Mouse (Mus musculus): ENCODE measurements around the gene Iqschfp. TPM values are rescaled to one million over a fixed set of nuclear protein-coding genes. Genes with fewer than 3 reads are reported as not detected.

The Iqschfp gene
- polyA plus RNA-seq, 1 experiment: not detected

DNA sequence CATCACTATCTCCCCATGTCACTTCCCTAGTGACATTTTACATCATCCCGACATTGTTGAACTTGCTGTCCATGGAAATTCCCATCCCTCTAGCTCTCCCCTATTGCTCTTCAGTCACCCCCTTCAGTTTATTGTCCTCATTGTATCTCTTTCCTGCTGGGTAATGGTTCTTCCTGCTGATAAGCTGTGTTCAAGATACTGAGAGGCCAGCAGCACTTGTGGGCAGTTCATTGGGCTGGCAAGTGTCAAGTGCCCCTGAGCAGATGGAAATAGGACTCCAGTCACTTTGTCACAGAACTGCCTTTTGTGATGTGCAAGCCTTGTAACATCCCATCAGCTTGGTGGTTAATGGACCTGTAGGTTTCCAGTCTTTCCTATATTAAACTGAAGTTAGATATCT lies 413.6 kb downstream of the Iqschfp start:
- H3K27ac ChIP-seq (ENCODE audit: control insufficient read depth, insufficient read depth, low read depth, low read length, poor library complexity): no peak overlapping the region
- 15% methylated on average over 1 of the region's 1 CpGs for WGBS
- no peak overlapping the region for H3K4me3 ChIP-seq (replicated peaks; ENCODE audit: control insufficient read depth, low read depth, low read length)
- H3K4me1 ChIP-seq (ENCODE audit: control insufficient read depth, insufficient read depth, low read length): no peaks in the 10 kb centered on the region
- TF ChIP-seq CTCF (IDR thresholded peaks at IDR 0.05; ENCODE audit: control insufficient read depth, insufficient read depth, low read length) (no peak), POLR2A (IDR thresholded peaks at IDR 0.05; ENCODE audit: borderline replicate concordance, control insufficient read depth, low read depth, low read length) (no peak)

DNA sequence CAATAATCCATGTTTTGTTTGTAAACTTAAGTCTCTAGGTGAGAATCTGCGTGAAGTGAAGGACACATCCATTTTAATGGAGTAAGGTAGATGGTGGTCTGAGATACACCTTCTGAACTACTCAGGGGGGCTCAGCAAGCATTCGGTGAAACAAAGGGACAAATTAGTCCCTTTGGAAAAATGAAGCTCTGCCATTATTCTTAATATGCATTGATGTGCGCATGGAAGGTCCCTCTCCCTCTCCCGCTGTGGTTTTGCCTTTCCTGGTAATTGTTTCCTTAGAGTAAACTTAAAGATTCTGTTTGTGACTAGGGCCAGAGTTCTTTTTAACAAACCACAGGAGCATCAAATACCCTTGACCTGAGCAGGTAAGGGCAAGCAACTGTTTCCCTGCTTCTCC lies 414.7 kb downstream of the Iqschfp start:
- Histone ChIP-seq H3K4me1 (ENCODE audit: control insufficient read depth, insufficient read depth, low read length) (no peaks in the 10 kb centered on the region), H3K4me3 (replicated peaks; ENCODE audit: control insufficient read depth, low read depth, low read length) (no peak overlapping the region), H3K27ac (ENCODE audit: control insufficient read depth, insufficient read depth, low read depth, low read length, poor library complexity) (no peak overlapping the region)
- 54% methylated on average over 4 of the region's 4 CpGs for WGBS
- TF ChIP-seq POLR2A (IDR thresholded peaks at IDR 0.05; ENCODE audit: borderline replicate concordance, control insufficient read depth, low read depth, low read length): no peak
- no peak for TF ChIP-seq CTCF (IDR thresholded peaks at IDR 0.05; ENCODE audit: control insufficient read depth, insufficient read depth, low read length)

DNA sequence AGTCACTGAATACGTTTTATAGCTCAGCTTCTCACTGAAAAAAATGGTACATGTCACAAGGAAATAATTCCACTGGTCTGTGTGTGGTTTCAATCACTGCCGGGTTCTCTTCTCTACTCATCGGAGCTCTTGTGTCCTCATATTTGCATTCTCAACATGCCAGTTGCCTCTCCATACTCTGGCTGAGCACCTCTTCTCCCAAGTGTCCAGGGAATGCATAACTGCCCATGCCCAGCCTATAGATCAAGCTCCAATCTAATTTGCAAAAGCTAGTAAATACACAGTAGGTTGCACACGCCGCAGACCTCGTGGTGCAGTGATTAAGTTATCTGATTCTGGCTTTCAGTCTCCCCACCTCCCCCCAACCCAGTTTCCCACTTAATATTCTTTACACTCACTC lies 433.5 kb downstream of the Iqschfp start:
- WGBS: 76% methylated on average over 6 of the region's 6 CpGs
- Histone ChIP-seq H3K4me1 (ENCODE audit: control insufficient read depth, insufficient read depth, low read length) (no peaks in the 10 kb centered on the region), H3K4me3 (replicated peaks; ENCODE audit: control insufficient read depth, low read depth, low read length) (no peak overlapping the region), H3K27ac (ENCODE audit: control insufficient read depth, insufficient read depth, low read depth, low read length, poor library complexity) (no peak overlapping the region)
- no peak for TF ChIP-seq CTCF (IDR thresholded peaks at IDR 0.05; ENCODE audit: control insufficient read depth, insufficient read depth, low read length)
- TF ChIP-seq POLR2A (IDR thresholded peaks at IDR 0.05; ENCODE audit: borderline replicate concordance, control insufficient read depth, low read depth, low read length): no peak

DNA sequence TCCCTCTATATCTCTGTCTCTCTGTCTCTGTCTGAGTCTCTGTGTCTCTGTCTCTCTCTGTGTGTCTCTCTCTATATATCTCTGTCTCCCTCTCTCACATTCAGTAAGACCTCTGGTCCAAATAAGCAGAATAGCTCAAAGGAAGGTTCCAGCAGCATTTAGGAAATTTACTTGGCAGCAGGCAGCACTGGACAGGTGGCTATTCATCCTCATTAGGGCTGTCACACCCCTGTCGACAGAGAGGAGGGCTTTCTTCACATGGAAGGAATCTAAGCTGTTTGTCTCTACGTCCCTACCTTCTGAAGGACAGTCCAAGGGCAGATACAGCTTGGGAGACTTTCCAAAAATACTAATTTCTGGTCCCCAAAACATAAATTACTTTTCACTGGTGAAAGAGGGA lies 440.5 kb downstream of the Iqschfp start:
- WGBS: 45% methylated on average over 2 of the region's 2 CpGs
- TF ChIP-seq CTCF (IDR thresholded peaks at IDR 0.05; ENCODE audit: control insufficient read depth, insufficient read depth, low read length) (no peak), POLR2A (IDR thresholded peaks at IDR 0.05; ENCODE audit: borderline replicate concordance, control insufficient read depth, low read depth, low read length) (no peak)
- no peak overlapping the region for H3K4me3 ChIP-seq (replicated peaks; ENCODE audit: control insufficient read depth, low read depth, low read length)
- H3K27ac ChIP-seq (ENCODE audit: control insufficient read depth, insufficient read depth, low read depth, low read length, poor library complexity): no peak overlapping the region
- H3K4me1 ChIP-seq (ENCODE audit: control insufficient read depth, insufficient read depth, low read length): no peaks in the 10 kb centered on the region

DNA sequence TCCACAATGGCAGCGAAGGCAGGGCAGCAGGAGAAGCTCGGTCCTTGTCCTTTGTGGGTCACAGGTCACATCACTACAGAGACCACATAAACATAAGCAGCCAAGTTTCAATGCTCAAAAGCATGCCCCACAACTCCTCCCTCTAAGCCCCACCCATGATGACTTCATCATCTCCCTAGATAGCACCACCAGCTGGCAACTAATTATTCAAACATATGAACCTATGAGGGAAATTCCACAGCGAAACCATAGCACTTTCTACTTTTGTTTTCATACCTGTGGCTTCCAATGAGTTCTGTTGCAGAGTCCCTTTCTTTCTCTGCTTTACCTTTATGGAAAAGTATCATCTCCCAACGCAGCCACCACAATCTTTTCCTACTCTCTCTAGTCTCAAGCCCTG lies 443.5 kb downstream of the Iqschfp start:
- Histone ChIP-seq H3K4me3 (replicated peaks; ENCODE audit: control insufficient read depth, low read depth, low read length) (no peak overlapping the region), H3K4me1 (ENCODE audit: control insufficient read depth, insufficient read depth, low read length) (no peaks in the 10 kb centered on the region), H3K27ac (ENCODE audit: control insufficient read depth, insufficient read depth, low read depth, low read length, poor library complexity) (no peak overlapping the region)
- WGBS: 84% methylated on average over 4 of the region's 4 CpGs
- no peak for TF ChIP-seq CTCF (IDR thresholded peaks at IDR 0.05; ENCODE audit: control insufficient read depth, insufficient read depth, low read length)
- no peak for TF ChIP-seq POLR2A (IDR thresholded peaks at IDR 0.05; ENCODE audit: borderline replicate concordance, control insufficient read depth, low read depth, low read length)

DNA sequence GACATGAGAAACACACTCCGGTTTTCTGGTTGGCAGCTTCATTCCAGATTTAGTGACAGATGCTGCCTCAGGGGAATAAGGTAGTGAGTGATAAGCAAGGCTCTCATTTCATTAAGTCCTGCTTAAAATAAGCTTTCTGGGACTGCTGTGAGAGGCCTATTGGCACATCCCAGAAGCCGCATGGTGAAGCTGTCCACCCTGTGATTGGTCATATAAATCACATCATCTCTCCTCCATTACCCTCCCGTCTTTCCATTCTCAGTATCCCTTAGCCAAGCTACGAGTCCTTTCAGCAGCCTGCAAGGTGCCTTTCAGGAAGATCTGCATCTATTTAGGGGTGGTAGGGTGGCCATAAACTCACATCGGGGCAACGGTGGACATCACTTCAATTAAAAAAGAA lies 458.6 kb downstream of the Iqschfp start:
- no peaks in the 10 kb centered on the region for H3K4me1 ChIP-seq (ENCODE audit: control insufficient read depth, insufficient read depth, low read length)
- 83% methylated on average over 6 of the region's 6 CpGs for WGBS
- TF ChIP-seq POLR2A (IDR thresholded peaks at IDR 0.05; ENCODE audit: borderline replicate concordance, control insufficient read depth, low read depth, low read length) (no peak), CTCF (IDR thresholded peaks at IDR 0.05; ENCODE audit: control insufficient read depth, insufficient read depth, low read length) (no peak)

DNA sequence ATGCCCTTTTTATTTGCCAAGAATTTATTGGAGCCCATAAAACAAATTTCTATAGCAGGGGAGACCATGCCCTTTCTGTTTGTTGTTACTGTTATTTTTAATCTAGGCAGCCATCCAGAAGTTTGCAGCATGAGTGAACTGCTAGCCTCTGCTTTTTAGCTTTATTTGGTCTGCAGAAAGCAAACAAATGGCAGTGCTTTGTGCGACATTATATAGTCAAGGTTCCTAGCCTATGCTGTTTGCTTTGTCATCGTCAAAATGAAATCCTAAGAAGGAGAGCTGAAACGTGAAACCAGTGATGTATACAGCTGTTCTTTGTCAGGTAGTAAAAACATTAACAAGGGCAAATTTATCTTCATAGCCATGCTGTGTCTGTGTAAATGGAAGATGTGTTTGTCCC lies 459.4 kb downstream of the Iqschfp start:
- WGBS: 63% methylated on average over 3 of the region's 3 CpGs
- no peaks in the 10 kb centered on the region for H3K4me1 ChIP-seq (ENCODE audit: control insufficient read depth, insufficient read depth, low read length)
- TF ChIP-seq POLR2A (IDR thresholded peaks at IDR 0.05; ENCODE audit: borderline replicate concordance, control insufficient read depth, low read depth, low read length) (no peak), CTCF (IDR thresholded peaks at IDR 0.05; ENCODE audit: control insufficient read depth, insufficient read depth, low read length) (no peak)
- no peak overlapping the region for H3K27ac ChIP-seq (ENCODE audit: control insufficient read depth, insufficient read depth, low read depth, low read length, poor library complexity)
- no peak overlapping the region for H3K4me3 ChIP-seq (replicated peaks; ENCODE audit: control insufficient read depth, low read depth, low read length)

More for the DNA sequence above, 458.6 kb downstream of the Iqschfp start:
- H3K4me3 ChIP-seq (replicated peaks; ENCODE audit: control insufficient read depth, low read depth, low read length): no peak overlapping the region
- H3K27ac ChIP-seq (ENCODE audit: control insufficient read depth, insufficient read depth, low read depth, low read length, poor library complexity): no peak overlapping the region

DNA sequence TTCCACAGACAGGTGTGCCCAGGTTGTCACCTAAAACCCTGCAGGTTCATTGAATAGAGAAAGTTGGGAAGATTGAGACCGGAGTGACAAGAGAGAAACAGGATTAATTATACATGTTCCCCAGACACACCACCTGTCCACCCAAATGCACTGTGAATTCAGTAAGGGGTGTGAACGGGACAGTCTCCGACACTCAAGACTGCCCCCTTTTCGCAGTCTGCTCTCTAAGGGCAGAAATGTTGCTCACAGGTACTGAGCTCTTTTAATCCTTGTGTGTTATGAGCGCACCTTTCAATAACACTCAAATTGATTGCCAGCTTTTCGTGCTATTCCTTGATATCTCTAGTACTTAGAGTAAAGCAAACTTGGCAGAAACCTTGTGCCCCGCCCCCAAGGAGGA lies 460.9 kb downstream of the Iqschfp start:
- H3K27ac ChIP-seq (ENCODE audit: control insufficient read depth, insufficient read depth, low read depth, low read length, poor library complexity): no peak overlapping the region
- 83% methylated on average over 7 of the region's 7 CpGs for WGBS
- H3K4me3 ChIP-seq (replicated peaks; ENCODE audit: control insufficient read depth, low read depth, low read length): no peak overlapping the region
- no peak for TF ChIP-seq CTCF (IDR thresholded peaks at IDR 0.05; ENCODE audit: control insufficient read depth, insufficient read depth, low read length)
- no peaks in the 10 kb centered on the region for H3K4me1 ChIP-seq (ENCODE audit: control insufficient read depth, insufficient read depth, low read length)

DNA sequence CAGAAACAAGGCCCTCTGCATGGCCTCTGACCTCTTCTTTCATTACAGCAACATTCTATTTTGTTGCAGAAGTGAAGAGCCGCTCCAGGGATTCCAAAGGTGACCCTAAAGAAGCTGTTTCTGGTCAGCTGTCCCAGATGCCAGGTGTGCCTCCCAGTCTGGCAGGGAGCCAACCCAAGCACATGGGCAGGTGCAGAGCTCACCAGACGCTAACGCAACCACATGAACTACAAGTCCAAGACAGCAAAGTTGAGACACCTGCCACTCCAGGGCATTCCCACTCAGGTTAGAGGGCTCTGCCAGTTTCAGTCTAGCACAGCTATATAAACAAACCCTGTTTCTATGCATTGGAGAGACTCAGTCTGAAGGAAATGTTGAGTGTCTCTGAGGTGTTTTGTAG lies 461.5 kb downstream of the Iqschfp start:
- H3K4me3 ChIP-seq (replicated peaks; ENCODE audit: control insufficient read depth, low read depth, low read length): no peak overlapping the region
- H3K27ac ChIP-seq (ENCODE audit: control insufficient read depth, insufficient read depth, low read depth, low read length, poor library complexity): no peak overlapping the region
- no peaks in the 10 kb centered on the region for H3K4me1 ChIP-seq (ENCODE audit: control insufficient read depth, insufficient read depth, low read length)
- TF ChIP-seq POLR2A (IDR thresholded peaks at IDR 0.05; ENCODE audit: borderline replicate concordance, control insufficient read depth, low read depth, low read length) (no peak), CTCF (IDR thresholded peaks at IDR 0.05; ENCODE audit: control insufficient read depth, insufficient read depth, low read length) (no peak)
- 77% methylated on average over 3 of the region's 3 CpGs for WGBS
